Mouse (Mus musculus) limb, embryonic 12.5 days (tissue): Measurements from ENCODE around the gene Glrp1. TPM values are rescaled to one million over a fixed set of nuclear protein-coding genes. Genes with fewer than 3 reads are reported as not detected.

ENCODE experiments used
- ATAC-seq: fragments of 200-750 bp; cut with Nextera tagmentation; 2 replicates; pipeline ENCODE4 v1.8.0; 2017; ENCODE audit warnings: low read depth, moderate TSS enrichment; ENCODE audit not compliant: insufficient number of reproducible peaks, insufficient read depth, low FRiP score, low TSS enrichment
- H3K27ac ChIP-seq: fragments of 300-500 bp; sonication (generic); 2 replicates; pipeline ENCODE4 v1.5.1; 2016; ENCODE audit warnings: mild to moderate bottlenecking, moderate library complexity
- H3K27me3 ChIP-seq: fragments of 300-500 bp; sonication (generic); 2 replicates; pipeline ENCODE4 v1.6.1; 2016; ENCODE audit warnings: mild to moderate bottlenecking, moderate library complexity
- H3K36me3 ChIP-seq: fragments of 300-500 bp; sonication (generic); 2 replicates; pipeline ENCODE4 v1.6.1; 2016; ENCODE audit warnings: mild to moderate bottlenecking, moderate library complexity
- H3K4me1 ChIP-seq: fragments of 300-500 bp; sonication (generic); replicated peaks from 2 replicates; pipeline ENCODE4 v1.6.1; 2016
- H3K4me2 ChIP-seq: fragments of 300-500 bp; sonication (generic); 2 replicates; pipeline ENCODE4 v1.6.1; 2016; ENCODE audit warnings: mild to moderate bottlenecking, moderate library complexity
- H3K4me3 ChIP-seq: fragments of 300-500 bp; sonication (generic); replicated peaks from 2 replicates; pipeline ENCODE4 v1.5.1; 2016; ENCODE audit warnings: mild to moderate bottlenecking
- H3K9ac ChIP-seq: fragments of 300-500 bp; sonication (generic); replicated peaks from 2 replicates; pipeline ENCODE4 v1.6.1; 2016; ENCODE audit warnings: mild to moderate bottlenecking, moderate library complexity
- H3K9me3 ChIP-seq: fragments of 300-500 bp; sonication (generic); 2 replicates; pipeline ENCODE4 v1.6.1; 2016; ENCODE audit warnings: mild to moderate bottlenecking, moderate library complexity
- WGBS: fragments of 180-500 bp; shearing (Covaris S2); methylation state at CpG from one replicate; pipeline ENCODE4 v1.1.7; 2016; 5-methylcytosine and 5-hydroxymethylcytosine counted together
- polyA plus RNA-seq: library from polyadenylated mRNA; unstranded; fragments of >200 nt; fragmentation: Nextera tagmentation; extraction: Ambion mirVana; gene quantifications from 2 replicates; pipeline ENCODE4 v1.2.1, GENCODE M21; 2016

The Glrp1 gene
- polyA plus RNA-seq, 1 experiment from 2014 or later = not detected

DNA sequence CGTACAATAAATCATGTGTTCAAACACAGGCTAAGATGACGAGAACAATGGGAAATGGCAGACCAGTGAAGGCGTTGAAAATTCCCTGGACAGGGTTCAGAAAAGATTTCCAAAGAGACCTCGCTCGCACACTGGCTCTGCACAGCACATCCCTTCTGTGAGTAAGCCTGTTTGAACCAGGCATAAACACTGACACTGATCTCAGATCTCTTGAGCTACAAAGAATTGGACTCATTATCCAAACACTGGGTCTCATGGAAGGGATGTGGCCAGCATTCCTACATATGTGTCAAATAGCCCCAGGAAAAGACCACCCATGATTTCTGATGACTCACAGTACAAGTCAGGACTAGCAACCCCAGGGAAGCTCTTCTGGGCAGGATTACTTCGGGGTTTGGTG, 16.3 kb upstream of the Glrp1 start:
- H3K9ac ChIP-seq = no peak overlapping the region
- no peak for ATAC-seq
- no peak overlapping the region for H3K4me2 ChIP-seq
- H3K4me3 ChIP-seq = no peak overlapping the region
- H3K27me3 ChIP-seq = no peaks in the 10 kb centered on the region
- WGBS = 60% methylated on average over 6 of the region's 6 CpGs
- no peaks in the 10 kb centered on the region for H3K9me3 ChIP-seq
- H3K27ac ChIP-seq = no peak overlapping the region
- no peaks in the 10 kb centered on the region for H3K36me3 ChIP-seq
- H3K4me1 ChIP-seq = peaks cover 6% of the 10 kb centered on the region; the same call in 1 of the 2 replicates

DNA sequence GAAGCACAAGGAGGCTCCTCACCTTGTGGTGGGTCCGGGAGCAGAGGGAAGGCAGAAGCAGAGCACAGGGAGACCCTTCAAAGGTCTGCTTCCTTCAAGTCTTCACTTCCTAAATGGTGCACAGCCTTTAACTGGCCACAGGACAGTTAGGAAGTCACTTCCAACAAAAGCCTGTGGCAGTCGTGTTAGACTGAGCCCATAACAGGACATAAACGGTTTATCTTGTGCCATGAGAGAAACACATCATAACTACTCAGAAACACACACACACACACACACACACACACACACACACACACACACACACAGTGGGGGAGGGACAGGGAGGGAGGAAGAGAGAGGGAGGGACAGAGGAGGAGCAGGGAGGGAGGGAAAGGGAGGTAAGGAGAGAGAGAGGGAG, 15.8 kb upstream of the Glrp1 start:
- no peak overlapping the region for H3K9ac ChIP-seq
- H3K4me1 ChIP-seq = peaks cover 6% of the 10 kb centered on the region; the same call in 1 of the 2 replicates
- H3K9me3 ChIP-seq = no peaks in the 10 kb centered on the region
- WGBS = 54% methylated on average over 3 of the region's 3 CpGs
- H3K27me3 ChIP-seq = no peaks in the 10 kb centered on the region
- no peaks in the 10 kb centered on the region for H3K36me3 ChIP-seq
- no peak overlapping the region for H3K4me3 ChIP-seq
- no peak for ATAC-seq
- H3K4me2 ChIP-seq = no peak overlapping the region
- no peak overlapping the region for H3K27ac ChIP-seq

DNA sequence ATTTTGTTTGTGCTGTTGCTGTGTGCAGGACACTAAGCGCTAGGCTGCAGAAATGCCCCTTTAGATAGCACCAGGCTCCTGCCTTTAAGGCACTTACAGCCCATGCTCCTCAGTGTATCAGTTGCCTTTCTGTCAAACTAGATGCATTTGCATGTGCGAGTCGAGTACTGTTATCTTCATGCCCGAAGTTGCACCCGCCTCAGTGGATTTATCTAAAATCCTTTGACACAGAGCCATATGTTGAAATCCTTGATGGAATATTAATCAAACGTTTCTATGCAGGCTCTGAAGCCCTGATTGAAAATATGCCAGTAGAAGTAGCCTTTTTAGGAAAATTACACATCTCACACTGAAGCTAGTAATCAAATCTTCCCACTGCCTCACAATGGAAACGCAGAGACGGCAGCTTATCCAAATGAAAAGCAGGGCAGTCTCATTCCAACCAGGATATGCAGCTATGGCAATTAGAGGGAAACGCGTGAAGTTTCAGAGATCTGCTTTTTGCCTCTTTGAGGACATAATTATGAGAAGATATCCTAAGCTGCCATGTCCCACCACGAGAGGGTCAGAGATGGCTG, 11.4 kb upstream of the Glrp1 start:
- H3K4me1 ChIP-seq = no peaks in the 10 kb centered on the region
- no peaks in the 10 kb centered on the region for H3K36me3 ChIP-seq
- no peak overlapping the region for H3K9ac ChIP-seq
- no peaks in the 10 kb centered on the region for H3K27me3 ChIP-seq
- ATAC-seq = no peak
- 88% methylated on average over 11 of the region's 11 CpGs for WGBS
- H3K4me3 ChIP-seq = no peak overlapping the region
- H3K4me2 ChIP-seq = no peak overlapping the region
- no peak overlapping the region for H3K27ac ChIP-seq
- no peaks in the 10 kb centered on the region for H3K9me3 ChIP-seq

DNA sequence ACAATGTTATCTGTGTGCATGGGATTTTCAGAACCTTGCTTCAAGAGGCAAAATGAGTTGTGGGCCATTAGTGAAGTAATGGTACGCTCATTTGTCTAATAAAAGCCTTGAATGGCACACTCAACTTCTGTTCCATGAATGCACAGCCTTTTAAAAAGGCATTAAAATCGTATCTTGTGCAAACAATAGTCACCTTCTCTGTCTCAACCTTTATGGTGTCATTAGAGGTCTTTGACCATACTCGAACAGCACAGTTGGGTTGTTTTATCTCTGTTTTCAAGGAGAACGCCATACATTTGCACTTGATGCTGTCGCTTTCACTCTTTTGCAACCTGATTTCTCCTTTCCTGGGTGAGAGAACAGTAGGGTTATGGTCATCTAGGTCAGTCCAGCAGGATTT, 3.7 kb upstream of the Glrp1 start:
- Histone ChIP-seq H3K36me3 (no peaks in the 10 kb centered on the region), H3K9ac (no peak overlapping the region), H3K4me1 (no peaks in the 10 kb centered on the region), H3K27ac (no peak overlapping the region), H3K4me2 (no peak overlapping the region), H3K9me3 (no peaks in the 10 kb centered on the region), H3K4me3 (no peak overlapping the region), H3K27me3 (no peaks in the 10 kb centered on the region)
- 59% methylated on average over 5 of the region's 5 CpGs for WGBS
- ATAC-seq = no peak

DNA sequence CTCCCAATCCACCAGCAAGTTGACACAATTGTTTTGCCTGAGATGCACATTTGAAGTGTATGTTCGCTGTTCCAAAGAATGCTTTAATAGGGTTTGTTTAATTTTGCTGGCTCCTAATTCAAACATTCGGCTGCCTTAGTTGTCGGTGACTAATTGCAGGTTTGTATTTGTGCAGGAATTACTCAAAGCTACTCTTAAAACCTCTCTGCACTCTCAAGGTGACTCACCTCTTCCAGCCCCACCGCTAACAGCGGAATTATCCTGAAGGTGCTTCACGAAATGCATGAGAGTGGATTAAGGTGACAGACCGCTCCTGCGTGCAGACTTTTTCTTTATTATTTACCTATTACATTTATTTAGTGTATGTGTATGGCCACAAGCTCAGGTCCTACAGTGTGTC, 2.0 kb downstream of the Glrp1 start:
- H3K36me3 ChIP-seq = no peaks in the 10 kb centered on the region
- 78% methylated on average over 8 of the region's 8 CpGs for WGBS
- no peak overlapping the region for H3K4me3 ChIP-seq
- H3K4me1 ChIP-seq = 0 out of 2 replicates have a peak, but pooled peaks cover 3% of the 10 kb centered on the region
- no peaks in the 10 kb centered on the region for H3K9me3 ChIP-seq
- no peak overlapping the region for H3K27ac ChIP-seq
- H3K9ac ChIP-seq = no peak overlapping the region
- no peak for ATAC-seq
- no peak overlapping the region for H3K4me2 ChIP-seq
- H3K27me3 ChIP-seq = peaks cover 3% of the 10 kb centered on the region; the same call in 1 of the 2 replicates

DNA sequence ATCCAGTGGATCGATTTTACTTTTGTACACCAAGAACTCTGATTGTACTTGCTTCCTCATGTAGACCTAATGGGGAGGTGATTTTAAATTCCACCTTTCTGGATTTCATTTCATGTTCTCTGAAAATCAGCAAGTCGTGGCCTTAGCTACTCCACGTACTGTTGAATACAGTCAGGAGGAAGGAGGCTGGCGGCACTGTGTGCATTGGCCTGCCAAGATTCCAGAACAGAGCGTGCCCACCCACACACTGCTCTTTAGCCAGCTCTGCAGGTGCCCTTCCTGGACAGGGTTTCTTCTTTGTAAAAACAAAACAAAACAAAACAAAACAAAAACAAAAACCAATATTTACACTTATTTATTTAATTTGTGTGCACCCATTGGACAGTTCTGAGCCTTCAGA, 2.7 kb downstream of the Glrp1 start:
- 86% methylated on average over 5 of the region's 5 CpGs for WGBS

DNA sequence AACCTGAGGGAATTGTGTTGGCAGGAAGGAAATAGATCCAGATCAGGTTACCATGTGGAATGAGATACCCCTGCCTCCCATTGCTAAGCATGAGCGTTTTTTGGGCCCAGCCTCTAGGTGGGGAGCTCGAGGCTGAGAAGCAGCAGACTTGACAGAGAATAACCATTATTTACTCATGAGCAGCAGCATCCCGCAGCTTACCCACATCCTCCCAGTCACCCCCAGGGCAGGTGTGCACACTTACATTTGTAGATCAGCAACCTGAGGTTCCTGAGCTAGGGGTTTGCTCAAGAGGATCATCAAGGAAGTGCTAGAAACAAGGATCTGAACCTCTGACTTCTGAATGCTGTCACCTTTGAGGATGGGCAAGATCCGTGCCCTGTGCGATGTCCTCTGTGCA, 3.5 kb downstream of the Glrp1 start:
- Histone ChIP-seq H3K27ac (no peak overlapping the region), H3K27me3 (peaks cover 3% of the 10 kb centered on the region; the same call in 1 of the 2 replicates), H3K9me3 (no peaks in the 10 kb centered on the region), H3K4me1 (0 out of 2 replicates have a peak, but pooled peaks cover 3% of the 10 kb centered on the region), H3K4me3 (no peak overlapping the region), H3K36me3 (no peaks in the 10 kb centered on the region), H3K9ac (no peak overlapping the region), H3K4me2 (no peak overlapping the region)
- WGBS = 71% methylated on average over 5 of the region's 5 CpGs
- no peak for ATAC-seq

More for the DNA sequence above, 2.7 kb downstream of the Glrp1 start:
- 0 out of 2 replicates have a peak, but pooled peaks cover 3% of the 10 kb centered on the region for H3K4me1 ChIP-seq
- H3K9ac ChIP-seq = no peak overlapping the region
- H3K36me3 ChIP-seq = no peaks in the 10 kb centered on the region
- no peaks in the 10 kb centered on the region for H3K9me3 ChIP-seq
- H3K4me3 ChIP-seq = no peak overlapping the region
- ATAC-seq = no peak
- no peak overlapping the region for H3K4me2 ChIP-seq
- H3K27ac ChIP-seq = no peak overlapping the region
- H3K27me3 ChIP-seq = peaks cover 3% of the 10 kb centered on the region; the same call in 1 of the 2 replicates

DNA sequence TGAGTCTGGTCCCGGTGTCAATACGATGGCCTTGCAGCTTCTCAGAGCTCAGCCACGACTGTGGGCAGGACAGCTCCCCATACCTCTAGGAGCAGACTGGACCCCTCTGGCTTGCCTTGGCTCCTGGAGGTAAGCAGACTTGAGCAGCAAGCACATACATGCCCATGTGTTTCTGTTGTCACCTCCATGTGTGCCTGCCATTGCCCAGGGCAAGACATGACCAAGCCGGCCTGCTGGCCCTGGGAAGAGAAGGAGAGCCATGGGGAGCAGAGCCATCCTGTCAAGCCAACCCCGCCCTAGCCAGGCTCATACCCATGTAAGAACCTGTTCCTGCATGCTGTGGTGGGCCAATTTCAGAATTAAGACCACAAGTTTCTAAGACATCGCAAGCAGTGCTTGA, 4.2 kb downstream of the Glrp1 start:
- no peaks in the 10 kb centered on the region for H3K9me3 ChIP-seq
- H3K4me2 ChIP-seq = no peak overlapping the region
- H3K4me1 ChIP-seq = 0 out of 2 replicates have a peak, but pooled peaks cover 3% of the 10 kb centered on the region
- no peak overlapping the region for H3K4me3 ChIP-seq
- H3K36me3 ChIP-seq = no peaks in the 10 kb centered on the region
- peaks cover 3% of the 10 kb centered on the region; the same call in 1 of the 2 replicates for H3K27me3 ChIP-seq
- 79% methylated on average over 6 of the region's 6 CpGs for WGBS
- H3K27ac ChIP-seq = no peak overlapping the region
- H3K9ac ChIP-seq = no peak overlapping the region
- ATAC-seq = no peak

DNA sequence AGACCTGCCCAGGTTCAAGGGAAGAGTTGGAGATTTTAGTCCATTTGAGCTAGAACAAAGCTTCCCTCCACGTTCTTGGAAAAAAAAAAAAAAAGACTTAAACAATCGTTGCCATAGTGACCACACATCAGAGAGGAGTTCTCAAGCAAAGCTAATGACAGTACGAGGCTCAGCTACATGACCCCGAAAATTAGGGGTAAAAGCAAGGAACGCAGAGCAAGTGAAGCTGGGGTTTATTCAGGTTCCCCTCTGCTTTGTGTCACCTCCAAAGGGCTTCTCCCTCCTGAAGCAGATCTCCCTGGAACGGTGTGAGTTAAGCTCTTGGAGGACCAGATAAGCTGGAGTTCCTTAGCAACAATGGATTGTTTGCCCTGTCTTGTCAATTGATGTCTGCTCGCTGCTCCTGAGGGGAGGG, 5.3 kb downstream of the Glrp1 start:
- H3K27ac ChIP-seq = no peak overlapping the region
- H3K4me2 ChIP-seq = no peak overlapping the region
- no peaks in the 10 kb centered on the region for H3K9me3 ChIP-seq
- 25% methylated on average over 7 of the region's 7 CpGs for WGBS
- H3K4me1 ChIP-seq = 0 out of 2 replicates have a peak, but pooled peaks cover 3% of the 10 kb centered on the region
- no peak for ATAC-seq
- H3K27me3 ChIP-seq = peaks cover 3% of the 10 kb centered on the region; the same call in 1 of the 2 replicates
- no peak overlapping the region for H3K9ac ChIP-seq
- no peak overlapping the region for H3K4me3 ChIP-seq
- H3K36me3 ChIP-seq = no peaks in the 10 kb centered on the region

DNA sequence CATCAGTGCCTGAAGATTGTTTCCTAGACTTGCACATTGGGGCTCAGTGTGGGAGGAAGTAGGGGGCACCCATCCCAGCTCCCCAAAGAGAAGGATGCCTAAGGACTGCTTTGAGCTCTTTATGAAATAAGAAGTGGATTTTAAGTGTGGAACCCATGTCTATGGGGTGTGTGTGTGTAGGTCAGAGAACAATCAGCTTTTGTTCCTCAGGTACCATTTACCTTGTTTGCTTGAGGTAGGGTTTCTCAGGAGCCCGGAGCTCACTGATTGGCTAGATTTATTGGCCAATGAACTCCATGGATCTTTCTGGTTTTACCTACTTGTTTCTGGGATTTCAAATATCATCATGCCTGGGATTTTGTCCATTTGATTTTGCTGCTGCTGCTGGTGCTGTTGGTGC, 7.0 kb downstream of the Glrp1 start:
- no peak overlapping the region for H3K27ac ChIP-seq
- H3K27me3 ChIP-seq = peaks cover 3% of the 10 kb centered on the region; the same call in 1 of the 2 replicates
- ATAC-seq = no peak
- 0 out of 2 replicates have a peak, but pooled peaks cover 3% of the 10 kb centered on the region for H3K4me1 ChIP-seq
- no peak overlapping the region for H3K4me2 ChIP-seq
- H3K36me3 ChIP-seq = no peaks in the 10 kb centered on the region
- H3K9me3 ChIP-seq = no peaks in the 10 kb centered on the region
- 77% methylated on average over 1 of the region's 1 CpGs for WGBS
- H3K9ac ChIP-seq = no peak overlapping the region
- no peak overlapping the region for H3K4me3 ChIP-seq

DNA sequence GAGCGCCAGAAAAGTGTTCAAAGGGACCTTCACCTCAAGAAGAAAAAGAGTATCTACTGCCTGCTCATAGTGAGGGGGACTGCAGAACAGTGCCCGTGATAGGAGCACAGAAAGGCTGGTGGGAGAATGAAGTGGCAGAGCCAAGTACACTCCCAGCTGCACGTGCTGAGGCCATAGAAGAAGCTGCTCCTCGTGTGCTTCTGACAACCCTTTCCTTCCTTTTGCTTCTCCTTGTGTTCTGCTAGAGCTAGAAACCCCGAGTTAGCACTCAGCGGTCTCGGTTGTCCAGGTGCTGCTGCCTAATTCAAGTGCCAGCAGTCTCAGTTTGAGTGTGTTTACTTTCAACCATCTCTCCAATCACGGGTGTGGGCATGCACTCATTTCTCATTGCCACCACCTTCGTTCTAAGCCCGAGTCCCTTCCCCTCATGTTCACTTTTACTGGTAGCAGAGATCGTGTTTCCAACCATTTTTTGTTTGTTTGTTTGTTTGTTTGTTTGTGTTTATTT, 10.6 kb downstream of the Glrp1 start:
- ATAC-seq = no peak
- Histone ChIP-seq H3K27me3 (peaks cover 3% of the 10 kb centered on the region; the same call in 1 of the 2 replicates), H3K27ac (no peak overlapping the region), H3K9me3 (no peaks in the 10 kb centered on the region), H3K36me3 (no peaks in the 10 kb centered on the region), H3K4me1 (no peaks in the 10 kb centered on the region), H3K4me3 (no peak overlapping the region), H3K9ac (no peak overlapping the region), H3K4me2 (no peak overlapping the region)
- 80% methylated on average over 11 of the region's 11 CpGs for WGBS

DNA sequence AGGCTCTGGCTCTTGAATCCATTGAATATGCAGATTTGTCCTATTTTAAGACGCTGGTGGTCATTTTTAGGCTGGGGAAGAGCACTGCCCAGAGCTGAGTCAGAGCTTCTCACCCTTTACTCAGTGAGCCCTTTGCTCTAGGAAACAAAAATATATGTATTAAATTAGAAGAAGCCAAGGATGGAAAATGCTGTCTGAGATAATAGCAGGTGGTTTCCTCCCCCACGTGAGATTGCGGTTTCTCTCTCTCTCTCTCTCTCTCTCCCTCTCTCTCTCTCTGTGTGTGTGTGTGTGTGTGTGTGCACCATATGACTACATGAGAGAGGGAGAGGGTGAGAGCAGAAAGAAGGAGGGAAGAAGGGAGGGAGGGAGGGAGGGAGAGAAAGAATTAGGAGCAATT, 12.5 kb downstream of the Glrp1 start:
- peaks cover 3% of the 10 kb centered on the region for H3K4me1 ChIP-seq
- WGBS = 73% methylated on average over 3 of the region's 3 CpGs
- ATAC-seq = no peak
- H3K9me3 ChIP-seq = no peaks in the 10 kb centered on the region
- H3K9ac ChIP-seq = no peak overlapping the region
- no peaks in the 10 kb centered on the region for H3K36me3 ChIP-seq
- H3K4me3 ChIP-seq = no peak overlapping the region
- no peak overlapping the region for H3K27ac ChIP-seq
- H3K4me2 ChIP-seq = no peak overlapping the region
- H3K27me3 ChIP-seq = no peaks in the 10 kb centered on the region; the same call in 1 of the 2 replicates
